Mouse (Mus musculus) embryo, embryonic 10 days (tissue): ENCODE results near the gene Parp1.
A peak's percentile ranks its signal among the peaks of the same experiment; 100 is the strongest.
"Not testable (repeated sequence)": the region's sequence is repeated elsewhere in the genome, so short reads cannot be mapped to it uniquely, and the experiment has no call there.

Experiments
- DNase-seq: peaks from one replicate; pipeline ENCODE4 v3.0.0-alpha.2; 2015; ENCODE audit warnings: low spot score

Parp1 gene

GRCm38 (mm10) chr1:180559454-180559853 is 9.3 kb upstream of the Parp1 start:
- DNase-seq, result no peak

- DNase-seq, result no peak
Observed at GRCm38 (mm10) chr1:180561187-180561586, 7.5 kb upstream of the Parp1 start.

GRCm38 (mm10) chr1:180564885-180565284 is 3.8 kb upstream of the Parp1 start:
- no peak for DNase-seq

- DNase-seq, result no peak
Observed at GRCm38 (mm10) chr1:180567761-180568160, 963 bp upstream of the Parp1 start.

GRCm38 (mm10) chr1:180568248-180568647 is 476 bp upstream of the Parp1 start:
- peak; percentile 32 for DNase-seq

- DNase-seq, result peak; percentile 27
Observed at GRCm38 (mm10) chr1:180569453-180569852, 729 bp downstream of the Parp1 start.

GRCm38 (mm10) chr1:180570181-180570580 is 1.5 kb downstream of the Parp1 start:
- DNase-seq, result no peak

- DNase-seq, result no peak
Observed at GRCm38 (mm10) chr1:180571018-180571589, 2.4 kb downstream of the Parp1 start.

- not testable (repeated sequence) for DNase-seq
Observed at GRCm38 (mm10) chr1:180571721-180572120, 3.0 kb downstream of the Parp1 start.

- no peak for DNase-seq
Observed at GRCm38 (mm10) chr1:180572154-180572553, 3.4 kb downstream of the Parp1 start.

- no peak for DNase-seq
Observed at GRCm38 (mm10) chr1:180576524-180576923, 7.8 kb downstream of the Parp1 start.

- DNase-seq, result no peak
Observed at GRCm38 (mm10) chr1:180577837-180578236, 9.1 kb downstream of the Parp1 start.

GRCm38 (mm10) chr1:180587792-180588442 is 19.2 kb downstream of the Parp1 start:
- DNase-seq, result no peak

- DNase-seq, result no peak
Observed at GRCm38 (mm10) chr1:180600578-180600977, 31.9 kb downstream of the Parp1 start.

- DNase-seq, result no peak
Observed at GRCm38 (mm10) chr1:180601806-180602205, 33.1 kb downstream of the Parp1 start.

- no peak for DNase-seq
Observed at GRCm38 (mm10) chr1:180604579-180604978, 35.9 kb downstream of the Parp1 start.

- no peak for DNase-seq
Observed at GRCm38 (mm10) chr1:180606106-180606505, 37.4 kb downstream of the Parp1 start.

GRCm38 (mm10) chr1:180606796-180607577 is 38.3 kb downstream of the Parp1 start:
- DNase-seq, result no peak

- DNase-seq, result no peak
Observed at GRCm38 (mm10) chr1:180607578-180607879, 38.8 kb downstream of the Parp1 start.

- not testable (repeated sequence) for DNase-seq
Observed at GRCm38 (mm10) chr1:180611842-180612241, 43.1 kb downstream of the Parp1 start.

GRCm38 (mm10) chr1:180616762-180617161 is 48.0 kb downstream of the Parp1 start:
- DNase-seq, result no peak

GRCm38 (mm10) chr1:180622389-180622788 is 53.7 kb downstream of the Parp1 start:
- no peak for DNase-seq

GRCm38 (mm10) chr1:180623911-180624310 is 55.2 kb downstream of the Parp1 start:
- DNase-seq, result no peak
